Mouse (Mus musculus): ENCODE data around the gene Josd2. TPM values are rescaled to one million over a fixed set of nuclear protein-coding genes. Genes with fewer than 3 reads are reported as not detected.

Gene Josd2
- polyA plus RNA-seq, 1 experiment = 233 TPM

DNA sequence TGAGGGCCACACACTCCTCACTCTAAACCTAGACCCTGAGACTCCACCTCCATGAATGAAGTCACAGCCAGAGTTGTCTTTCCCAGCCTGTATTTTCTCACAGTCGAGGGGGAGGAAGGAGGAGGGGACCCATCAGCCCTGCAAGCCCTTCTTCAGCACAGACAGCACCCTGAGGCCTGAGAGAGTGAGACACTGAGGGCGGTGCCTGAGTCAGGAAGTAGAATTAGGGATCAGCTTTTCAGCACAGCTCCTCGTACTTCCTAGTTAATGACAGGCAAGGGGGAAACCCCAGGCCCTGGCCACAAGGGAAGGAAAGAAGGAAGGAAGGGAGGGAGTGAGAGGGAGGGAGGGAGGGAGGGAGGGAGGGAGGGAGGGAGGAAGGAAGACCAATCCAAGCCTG, 14.5 kb upstream of the Josd2 start:
- no peaks in the 10 kb centered on the region for H3K79me2 ChIP-seq (ENCODE audit: control insufficient read depth, insufficient read depth)
- peaks cover 20% of the 10 kb centered on the region for H3K27me3 ChIP-seq (ENCODE audit: control insufficient read depth, insufficient read depth, insufficient read length)
- no peak overlapping the region for H3K4me3 ChIP-seq
- TF ChIP-seq MAX (IDR thresholded peaks at IDR 0.05; ENCODE audit: low read depth) = no peak
- no peak for TF ChIP-seq REST (IDR thresholded peaks at IDR 0.05; ENCODE audit: insufficient read depth, insufficient read length)
- no peak for TF ChIP-seq SRF (IDR thresholded peaks at IDR 0.05; ENCODE audit: control insufficient read depth, insufficient read length, low read depth)
- no peak for TF ChIP-seq TCF12 (IDR thresholded peaks at IDR 0.05; ENCODE audit: insufficient read depth, poor library complexity, severe bottlenecking)
- TF ChIP-seq CEBPB (IDR thresholded peaks at IDR 0.05; ENCODE audit: insufficient read depth, poor library complexity, severe bottlenecking) = no peak
- no peak for TF ChIP-seq E2F4 (IDR thresholded peaks at IDR 0.05; ENCODE audit: insufficient read depth)
- no peak for TF ChIP-seq POLR2AphosphoS2 (IDR thresholded peaks at IDR 0.05; ENCODE audit: insufficient read length, low read depth)
- TF ChIP-seq MYOD1 (IDR thresholded peaks at IDR 0.05; ENCODE audit: control insufficient read depth in 1 of 3, insufficient read length in 2 of 3, low read depth in 2 of 3) = no peak
- no peak for TF ChIP-seq TCF3 (IDR thresholded peaks at IDR 0.05; ENCODE audit: insufficient read length, low read depth)
- TF ChIP-seq USF1 (IDR thresholded peaks at IDR 0.05; ENCODE audit: low read depth) = no peak
- TF ChIP-seq MYOG (IDR thresholded peaks at IDR 0.05; ENCODE audit: control insufficient read depth in 1 of 3, insufficient read depth in 1 of 3, insufficient read length in 2 of 3, low read depth in 2 of 3) = no peak
- no peak for TF ChIP-seq POLR2A (IDR thresholded peaks at IDR 0.05; ENCODE audit: insufficient read length, low read depth)
- no peak overlapping the region for H3ac ChIP-seq (ENCODE audit: control insufficient read depth, insufficient read length)
- H3K36me3 ChIP-seq (ENCODE audit: control insufficient read depth, insufficient read depth) = no peaks in the 10 kb centered on the region
- H3K4me2 ChIP-seq (ENCODE audit: low read depth) = peak overlapping the region; percentile 2

DNA sequence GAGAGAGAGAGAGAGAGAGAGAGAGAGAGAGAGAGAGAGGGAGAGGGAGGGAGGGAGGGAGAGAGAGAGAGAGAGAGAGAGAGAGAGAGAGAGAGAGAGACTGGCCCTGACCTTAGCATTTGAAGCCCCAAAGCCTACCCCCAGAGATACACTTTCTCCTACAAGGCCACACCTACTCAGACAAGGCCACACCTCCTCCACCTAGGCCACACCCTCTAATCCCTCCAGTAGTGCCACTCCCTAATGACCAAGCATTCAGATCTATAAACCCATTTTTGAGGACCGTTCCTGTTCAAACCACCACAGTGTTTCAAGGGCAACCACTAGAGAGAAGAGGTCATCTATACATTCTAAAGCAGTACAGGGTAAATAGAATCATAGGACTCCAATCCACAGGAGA, 11.5 kb upstream of the Josd2 start:
- H3K79me2 ChIP-seq (ENCODE audit: control insufficient read depth, insufficient read depth) = no peaks in the 10 kb centered on the region
- TF ChIP-seq MYOD1 (IDR thresholded peaks at IDR 0.05; ENCODE audit: control insufficient read depth in 1 of 3, insufficient read length in 2 of 3, low read depth in 2 of 3) (no peak), E2F4 (IDR thresholded peaks at IDR 0.05; ENCODE audit: insufficient read depth) (no peak), POLR2A (IDR thresholded peaks at IDR 0.05; ENCODE audit: insufficient read length, low read depth) (no peak), REST (IDR thresholded peaks at IDR 0.05; ENCODE audit: insufficient read depth, insufficient read length) (no peak), POLR2AphosphoS2 (IDR thresholded peaks at IDR 0.05; ENCODE audit: insufficient read length, low read depth) (no peak), TCF12 (IDR thresholded peaks at IDR 0.05; ENCODE audit: insufficient read depth, poor library complexity, severe bottlenecking) (no peak), CEBPB (IDR thresholded peaks at IDR 0.05; ENCODE audit: insufficient read depth, poor library complexity, severe bottlenecking) (no peak)
- H3K27me3 ChIP-seq (ENCODE audit: control insufficient read depth, insufficient read depth, insufficient read length) = peaks cover 23% of the 10 kb centered on the region
- H3K4me2 ChIP-seq (ENCODE audit: low read depth) = no peak overlapping the region
- no peak overlapping the region for H3ac ChIP-seq (ENCODE audit: control insufficient read depth, insufficient read length)
- H3K36me3 ChIP-seq (ENCODE audit: control insufficient read depth, insufficient read depth) = no peaks in the 10 kb centered on the region
- H3K4me3 ChIP-seq = no peak overlapping the region

DNA sequence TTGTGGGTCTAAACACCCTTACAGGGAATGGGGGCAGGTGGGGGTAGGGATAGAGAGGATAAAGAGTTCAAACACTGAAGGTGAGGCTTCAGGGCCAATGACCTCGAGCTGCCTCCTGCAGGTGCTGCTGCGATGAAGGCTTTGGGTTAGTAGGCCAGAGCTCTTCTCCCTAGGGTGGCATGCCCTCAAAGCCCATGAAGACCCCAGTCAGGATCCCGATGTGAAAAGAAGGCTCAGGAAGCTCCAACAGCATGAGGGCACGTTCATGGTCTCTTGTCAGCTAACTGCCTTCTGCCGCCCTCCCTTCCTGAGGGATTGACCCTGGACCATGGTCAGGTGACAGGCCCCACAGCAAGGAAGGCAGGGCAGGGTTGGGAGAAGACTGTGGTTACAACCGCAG, 7.7 kb upstream of the Josd2 start:
- TF ChIP-seq MYOG (IDR thresholded peaks at IDR 0.05; ENCODE audit: control insufficient read depth in 1 of 3, insufficient read depth in 1 of 3, insufficient read length in 2 of 3, low read depth in 2 of 3) (no peak), POLR2AphosphoS2 (IDR thresholded peaks at IDR 0.05; ENCODE audit: insufficient read length, low read depth) (no peak), CEBPB (IDR thresholded peaks at IDR 0.05; ENCODE audit: insufficient read depth, poor library complexity, severe bottlenecking) (no peak), USF1 (IDR thresholded peaks at IDR 0.05; ENCODE audit: low read depth) (no peak), E2F4 (IDR thresholded peaks at IDR 0.05; ENCODE audit: insufficient read depth) (no peak), MYOD1 (IDR thresholded peaks at IDR 0.05; ENCODE audit: control insufficient read depth in 1 of 3, insufficient read length in 2 of 3, low read depth in 2 of 3) (no peak), TCF12 (IDR thresholded peaks at IDR 0.05; ENCODE audit: insufficient read depth, poor library complexity, severe bottlenecking) (no peak), POLR2A (IDR thresholded peaks at IDR 0.05; ENCODE audit: insufficient read length, low read depth) (no peak), SRF (IDR thresholded peaks at IDR 0.05; ENCODE audit: control insufficient read depth, insufficient read length, low read depth) (no peak), MAX (IDR thresholded peaks at IDR 0.05; ENCODE audit: low read depth) (no peak), REST (IDR thresholded peaks at IDR 0.05; ENCODE audit: insufficient read depth, insufficient read length) (no peak), TCF3 (IDR thresholded peaks at IDR 0.05; ENCODE audit: insufficient read length, low read depth) (no peak)
- Histone ChIP-seq H3K4me2 (ENCODE audit: low read depth) (no peak overlapping the region), H3K4me3 (no peak overlapping the region), H3K79me2 (ENCODE audit: control insufficient read depth, insufficient read depth) (no peaks in the 10 kb centered on the region), H3K36me3 (ENCODE audit: control insufficient read depth, insufficient read depth) (no peaks in the 10 kb centered on the region), H3K27me3 (ENCODE audit: control insufficient read depth, insufficient read depth, insufficient read length) (peaks cover 50% of the 10 kb centered on the region), H3ac (ENCODE audit: control insufficient read depth, insufficient read length) (no peak overlapping the region)

DNA sequence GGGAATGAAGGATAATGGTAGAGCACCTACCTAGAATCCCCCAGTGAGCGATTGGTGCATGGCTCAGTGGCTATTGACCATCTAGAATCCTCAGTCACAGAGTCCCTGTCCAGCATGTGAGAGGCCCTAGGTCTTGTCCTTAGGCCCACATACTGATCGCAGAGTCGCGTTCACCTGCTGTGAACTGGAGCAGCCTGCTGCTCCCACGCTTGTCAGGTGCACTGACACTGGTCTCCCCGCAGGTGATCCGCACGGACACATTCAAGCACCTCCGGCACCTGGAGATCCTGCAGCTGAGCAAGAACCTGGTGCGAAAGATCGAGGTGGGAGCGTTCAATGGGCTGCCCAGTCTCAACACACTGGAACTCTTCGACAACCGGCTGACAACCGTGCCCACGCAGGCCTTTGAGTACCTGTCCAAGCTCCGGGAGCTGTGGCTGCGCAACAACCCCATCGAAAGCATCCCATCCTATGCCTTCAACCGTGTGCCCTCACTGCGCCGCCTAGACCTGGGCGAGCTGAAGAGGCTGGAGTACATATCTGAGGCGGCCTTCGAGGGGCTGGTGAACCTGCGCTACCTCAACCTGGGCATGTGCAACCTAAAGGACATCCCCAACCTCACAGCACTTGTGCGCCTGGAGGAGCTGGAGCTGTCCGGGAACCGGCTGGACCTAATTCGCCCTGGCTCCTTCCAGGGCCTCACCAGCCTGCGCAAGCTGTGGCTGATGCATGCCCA, 6.8 kb upstream of the Josd2 start:
- Histone ChIP-seq H3K4me3 (no peak overlapping the region), H3ac (ENCODE audit: control insufficient read depth, insufficient read length) (no peak overlapping the region), H3K36me3 (ENCODE audit: control insufficient read depth, insufficient read depth) (no peaks in the 10 kb centered on the region), H3K4me2 (ENCODE audit: low read depth) (no peak overlapping the region), H3K27me3 (ENCODE audit: control insufficient read depth, insufficient read depth, insufficient read length) (peaks cover 50% of the 10 kb centered on the region), H3K79me2 (ENCODE audit: control insufficient read depth, insufficient read depth) (no peaks in the 10 kb centered on the region)
- TF ChIP-seq REST (IDR thresholded peaks at IDR 0.05; ENCODE audit: insufficient read depth, insufficient read length) (no peak), TCF12 (IDR thresholded peaks at IDR 0.05; ENCODE audit: insufficient read depth, poor library complexity, severe bottlenecking) (no peak), POLR2AphosphoS2 (IDR thresholded peaks at IDR 0.05; ENCODE audit: insufficient read length, low read depth) (no peak), TCF3 (IDR thresholded peaks at IDR 0.05; ENCODE audit: insufficient read length, low read depth) (no peak), MYOG (IDR thresholded peaks at IDR 0.05; ENCODE audit: control insufficient read depth in 1 of 3, insufficient read depth in 1 of 3, insufficient read length in 2 of 3, low read depth in 2 of 3) (no peak), MYOD1 (IDR thresholded peaks at IDR 0.05; ENCODE audit: control insufficient read depth in 1 of 3, insufficient read length in 2 of 3, low read depth in 2 of 3) (no peak), USF1 (IDR thresholded peaks at IDR 0.05; ENCODE audit: low read depth) (no peak), POLR2A (IDR thresholded peaks at IDR 0.05; ENCODE audit: insufficient read length, low read depth) (no peak), E2F4 (IDR thresholded peaks at IDR 0.05; ENCODE audit: insufficient read depth) (no peak), CEBPB (IDR thresholded peaks at IDR 0.05; ENCODE audit: insufficient read depth, poor library complexity, severe bottlenecking) (no peak), SRF (IDR thresholded peaks at IDR 0.05; ENCODE audit: control insufficient read depth, insufficient read length, low read depth) (no peak)

Data from myocyte (in vitro differentiated cells).